ENCODE assay signal across 8 mouse cellular contexts in genomic region chr7:144081448-144081847, GRCm38 (mm10).
DNase-seq lines count a peak whose midpoint lies in the region; ATAC-seq lines count a peak whose summit lies in the region.

No protein-coding gene starts in this region.

- 0 out of 2 replicates have a peak, but pooled peaks have one; percentile 8 for ATAC-seq in liver, embryonic 12.5 days
- peak; percentile 28; the same call in 1 of the 2 replicates for ATAC-seq in hindbrain, embryonic 13.5 days (ENCODE audit: low FRiP score)
- 0 out of 2 replicates have a peak, but pooled peaks have one; percentile 17 for ATAC-seq in neural tube, embryonic 15.5 days (ENCODE audit: low FRiP score)

- H3K36me3 ChIP-seq in liver, embryonic 12.5 days, result no peaks in the 10 kb centered on the region
- no peaks in the 10 kb centered on the region for H3K36me3 ChIP-seq in hindbrain, embryonic 13.5 days
- H3K36me3 ChIP-seq in neural tube, embryonic 15.5 days, result no peaks in the 10 kb centered on the region

- no peak overlapping the region for H3K4me3 ChIP-seq in liver, embryonic 12.5 days
- no peak overlapping the region for H3K4me3 ChIP-seq in hindbrain, embryonic 13.5 days
- no peak overlapping the region for H3K4me3 ChIP-seq in neural tube, embryonic 15.5 days (replicated peaks)

- H3K9me3 ChIP-seq in liver, embryonic 12.5 days (replicated peaks), result 0 out of 2 replicates have a peak, but pooled peaks cover 4% of the 10 kb centered on the region
- H3K9me3 ChIP-seq in hindbrain, embryonic 13.5 days, result no peaks in the 10 kb centered on the region; the same call in 1 of the 2 replicates
- H3K9me3 ChIP-seq in neural tube, embryonic 15.5 days (replicated peaks), result no peaks in the 10 kb centered on the region

- no peak overlapping the region for H3K4me2 ChIP-seq in liver, embryonic 12.5 days
- no peak overlapping the region for H3K4me2 ChIP-seq in hindbrain, embryonic 13.5 days
- no peak overlapping the region for H3K4me2 ChIP-seq in neural tube, embryonic 15.5 days

- 78% methylated on average over 1 of the region's 1 CpGs for WGBS in liver, embryonic 12.5 days (ENCODE audit: insufficient replicate concordance)
- 87% methylated on average over 1 of the region's 1 CpGs for WGBS in hindbrain, embryonic 13.5 days
- 86% methylated on average over 1 of the region's 1 CpGs for WGBS in neural tube, embryonic 15.5 days

- no peaks in the 10 kb centered on the region for H3K27me3 ChIP-seq in liver, embryonic 12.5 days (replicated peaks)
- no peaks in the 10 kb centered on the region for H3K27me3 ChIP-seq in hindbrain, embryonic 13.5 days
- H3K27me3 ChIP-seq in neural tube, embryonic 15.5 days (replicated peaks), result no peaks in the 10 kb centered on the region

- H3K27ac ChIP-seq in liver, embryonic 12.5 days, result no peak overlapping the region
- no peak overlapping the region for H3K27ac ChIP-seq in hindbrain, embryonic 13.5 days
- no peak overlapping the region for H3K27ac ChIP-seq in neural tube, embryonic 15.5 days (replicated peaks)

- no peak for DNase-seq in liver
- peak; percentile 75 for DNase-seq in brain, adult 2 months (ENCODE audit: low read depth, low spot score)
- DNase-seq in left cerebral cortex, postnatal 14 days (ENCODE audit: low spot score in 2 of 2), result peak; percentile 77 to 88
- no peak for DNase-seq in B cell, adult 2 months
- DNase-seq in cerebellum, adult 11 months, result no peak

- H3K4me1 ChIP-seq in liver, embryonic 12.5 days, result no peaks in the 10 kb centered on the region
- peaks cover 4% of the 10 kb centered on the region; the same call in 1 of the 2 replicates for H3K4me1 ChIP-seq in hindbrain, embryonic 13.5 days (replicated peaks)
- H3K4me1 ChIP-seq in neural tube, embryonic 15.5 days, result no peaks in the 10 kb centered on the region

- intact Hi-C loops in left cerebral cortex, postnatal 14 days (cut with DNase I), result loop anchor here (1.0 to 5.0 kb wide), 3 partner anchors 91 to 346 kb away; no protein-coding TSS in a partner anchor

- H3K9ac ChIP-seq in liver, embryonic 12.5 days, result no peak overlapping the region
- no peak overlapping the region for H3K9ac ChIP-seq in hindbrain, embryonic 13.5 days
- no peak overlapping the region for H3K9ac ChIP-seq in neural tube, embryonic 15.5 days (replicated peaks)

Comparison
In these comparisons a context has a peak if more than half of its experiments do, and no peak if none do; other contexts are left out.
1. DNase-seq: peak in brain, adult 2 months (single experiment) and left cerebral cortex, postnatal 14 days (2 of 2); none in liver (single experiment), B cell, adult 2 months (0 of 2) and cerebellum, adult 11 months (single experiment).
2. Peak in every context shown above with its lines, with median percentiles within 50 percentile points of each other: ATAC-seq.